Mouse (Mus musculus): ENCODE data around the gene Stim2.

GRCm38 (mm10) chr5:54106669-54107068 is 108.4 kb downstream of the Stim2 start:
- TF ChIP-seq POLR2A (IDR thresholded peaks at IDR 0.05; ENCODE audit: control insufficient read depth in 1 of 2, insufficient read depth in 1 of 2, low read depth in 1 of 2, low read length in 2 of 2, poor library complexity in 1 of 2) (no peak), ZKSCAN1 (IDR thresholded peaks at IDR 0.05; ENCODE audit: low read depth, low read length) (no peak), NRF1 (IDR thresholded peaks at IDR 0.05; ENCODE audit: insufficient read depth, low read depth, low read length, poor library complexity, severe bottlenecking) (no peak), CTCF (IDR thresholded peaks at IDR 0.05 in 2 of 3, conservative IDR thresholded peaks at IDR 0.05 in 1 of 3; ENCODE audit: control insufficient read depth in 1 of 3, insufficient read depth in 1 of 3, low read depth in 2 of 3, low read length in 3 of 3, poor library complexity in 1 of 3, severe bottlenecking in 1 of 3) (no peak), E2F4 (IDR thresholded peaks at IDR 0.05; ENCODE audit: borderline replicate concordance, low read depth, low read length) (no peak), EP300 (IDR thresholded peaks at IDR 0.05; ENCODE audit: low read depth in 1 of 2, low read length in 2 of 2) (no peak), ZNF384 (IDR thresholded peaks at IDR 0.05; ENCODE audit: low read depth, low read length) (no peak), GATA1 (IDR thresholded peaks at IDR 0.05; ENCODE audit: low read depth, low read length) (no peak)

Measured in MEL (cell line).